Mouse (Mus musculus) small intestine, adult 2 months (tissue): ENCODE measurements at regions not wholly inside any gene's neighbourhood (a gene's known extent, or its start where the extent isn't known, plus 50 kb on each side); places are given as distances from the start of the nearest gene placed in this dataset.

Experiments
- CTCF ChIP-seq: fragments of 200-500 bp; IDR thresholded peaks from 2 replicates; pipeline ENCODE4 v1.5.1; 2012; ENCODE audit warnings: low read depth, mild to moderate bottlenecking, control low read depth, inconsistent platforms, low read length, moderate library complexity, mixed read lengths; ENCODE audit not compliant: insufficient replicate concordance, insufficient read length; ENCODE audit errors: extremely low read depth
- POLR2A ChIP-seq: fragments of 200-500 bp; IDR thresholded peaks from 2 replicates; pipeline ENCODE4 v1.6.1; 2012; ENCODE audit warnings: low read depth, mild to moderate bottlenecking, control low read depth, inconsistent platforms, low read length, moderate library complexity

GRCm38 (mm10) chr2:103868655-103869054, 71.2 kb upstream of the Caprin1 start:
- TF ChIP-seq CTCF (no peak), POLR2A (no peak)
